Mouse (Mus musculus) cerebellum, adult 8-10 months (tissue): ENCODE results near the gene Zfp385a.
A peak's percentile ranks its signal among the peaks of the same experiment; 100 is the strongest.

Experiments used
- DNase-seq: peaks from one replicate; pipeline ENCODE4 v3.0.0; 2022

The Zfp385a gene

GRCm38 (mm10) chr15:103305792-103306645, 33.9 kb downstream of the Zfp385a start:
- no peak for DNase-seq

- DNase-seq = peak; percentile 92
Observed at GRCm38 (mm10) chr15:103305070-103305678, 34.7 kb downstream of the Zfp385a start.

GRCm38 (mm10) chr15:103304616-103304969, 35.3 kb downstream of the Zfp385a start:
- DNase-seq = no peak

- DNase-seq = no peak
Observed at GRCm38 (mm10) chr15:103303916-103304615, 35.8 kb downstream of the Zfp385a start.

- no peak for DNase-seq
Observed at GRCm38 (mm10) chr15:103302341-103303021, 37.4 kb downstream of the Zfp385a start.

- no peak for DNase-seq
Observed at GRCm38 (mm10) chr15:103301547-103302340, 38.1 kb downstream of the Zfp385a start.

- no peak for DNase-seq
Observed at GRCm38 (mm10) chr15:103301046-103301445, 38.8 kb downstream of the Zfp385a start.

- peak; percentile 12 for DNase-seq
Observed at GRCm38 (mm10) chr15:103300560-103300959, 39.3 kb downstream of the Zfp385a start.

GRCm38 (mm10) chr15:103300067-103300471, 39.8 kb downstream of the Zfp385a start:
- DNase-seq = peak; percentile 34

- peak; percentile 13 for DNase-seq
Observed at GRCm38 (mm10) chr15:103299644-103300043, 40.2 kb downstream of the Zfp385a start.

GRCm38 (mm10) chr15:103298861-103299616, 40.9 kb downstream of the Zfp385a start:
- DNase-seq = no peak

- DNase-seq = no peak
Observed at GRCm38 (mm10) chr15:103298026-103298425, 41.9 kb downstream of the Zfp385a start.

- no peak for DNase-seq
Observed at GRCm38 (mm10) chr15:103297313-103297712, 42.6 kb downstream of the Zfp385a start.

GRCm38 (mm10) chr15:103295851-103296250, 44.0 kb downstream of the Zfp385a start:
- no peak for DNase-seq

- no peak for DNase-seq
Observed at GRCm38 (mm10) chr15:103294649-103295048, 45.2 kb downstream of the Zfp385a start.

GRCm38 (mm10) chr15:103293375-103293774, 46.5 kb downstream of the Zfp385a start:
- no peak for DNase-seq

- no peak for DNase-seq
Observed at GRCm38 (mm10) chr15:103292673-103293345, 47.1 kb downstream of the Zfp385a start.

- DNase-seq = no peak
Observed at GRCm38 (mm10) chr15:103290843-103291242, 49.0 kb downstream of the Zfp385a start.

GRCm38 (mm10) chr15:103290417-103290816, 49.5 kb downstream of the Zfp385a start:
- no peak for DNase-seq

GRCm38 (mm10) chr15:103289600-103289999, 50.3 kb downstream of the Zfp385a start:
- no peak for DNase-seq
